Mouse (Mus musculus) thymus, adult 18-20 months (tissue): Measurements from ENCODE around the gene Sh3pxd2a.
A peak's percentile ranks its signal among the peaks of the same experiment; 100 is the strongest.

ENCODE experiments used
- DNase-seq, 2 experiments: peaks; one replicate each; pipeline ENCODE4 v3.0.0; 2022; ENCODE audit warnings: mixed read lengths in 2 of 2

Gene Sh3pxd2a

DNA sequence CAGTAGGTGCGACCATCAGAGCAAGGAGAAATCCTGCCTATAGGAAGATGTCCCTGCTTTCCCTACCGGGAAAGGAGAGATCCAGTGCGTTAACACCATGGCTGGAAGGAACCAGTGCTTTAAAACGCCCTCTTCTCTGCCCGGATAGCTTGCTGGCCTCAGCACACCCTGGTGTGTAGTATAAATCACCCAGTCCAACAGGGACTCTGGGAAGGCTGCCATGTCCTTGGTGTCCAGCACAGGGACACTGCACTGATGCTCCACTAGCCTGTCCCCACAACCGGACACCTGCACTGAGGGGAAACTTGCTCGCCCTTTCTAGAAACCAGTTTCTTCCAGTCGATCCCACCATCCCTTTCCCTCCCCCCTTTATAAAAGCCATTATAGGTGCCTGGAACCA is 28.0 kb downstream of the Sh3pxd2a start:
- DNase-seq = no peak

- DNase-seq = no peak
Measured at GRCm38 (mm10) chr19:47434655-47435054, 29.5 kb downstream of the Sh3pxd2a start.

GRCm38 (mm10) chr19:47432339-47432738 is 31.9 kb downstream of the Sh3pxd2a start:
- peak in 1 of 2 experiments; percentile 48 for DNase-seq

DNA sequence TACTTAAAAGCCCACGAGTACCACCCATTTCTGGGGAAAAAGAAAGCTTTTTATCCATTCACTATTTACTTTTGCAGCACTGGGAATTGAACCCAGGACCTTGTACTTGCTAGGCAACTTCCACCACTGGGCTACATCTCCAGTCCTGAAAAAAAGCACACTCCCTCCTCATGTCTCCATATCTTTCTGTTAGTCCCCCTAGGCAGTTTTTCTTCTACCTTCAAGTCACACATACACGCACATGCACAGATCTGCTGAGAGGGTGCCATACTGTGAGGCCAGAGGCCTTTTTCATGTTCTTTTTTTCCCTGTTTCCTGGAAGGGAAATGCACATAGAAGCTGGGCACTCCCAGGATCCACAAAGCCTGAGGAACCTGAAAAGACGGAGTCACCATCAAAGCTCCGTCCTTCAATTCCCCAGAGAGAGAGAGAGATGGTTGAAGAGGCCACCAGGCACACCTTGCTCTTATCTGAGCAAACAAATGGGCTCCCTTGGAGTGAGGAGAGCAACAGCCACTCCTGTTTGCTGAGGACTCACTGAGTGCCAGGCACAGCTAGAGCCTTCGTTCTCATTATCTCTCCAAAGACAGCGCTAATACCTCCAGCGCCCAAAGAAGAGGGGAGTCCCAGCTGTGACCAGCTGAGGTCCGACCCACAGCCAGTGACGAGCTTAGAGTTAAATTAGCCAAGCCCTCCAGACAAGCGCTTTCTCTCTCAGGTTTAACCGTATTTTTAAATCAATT is 32.8 kb downstream of the Sh3pxd2a start:
- DNase-seq = no peak

GRCm38 (mm10) chr19:47430160-47430559 is 34.0 kb downstream of the Sh3pxd2a start:
- DNase-seq = no peak

DNA sequence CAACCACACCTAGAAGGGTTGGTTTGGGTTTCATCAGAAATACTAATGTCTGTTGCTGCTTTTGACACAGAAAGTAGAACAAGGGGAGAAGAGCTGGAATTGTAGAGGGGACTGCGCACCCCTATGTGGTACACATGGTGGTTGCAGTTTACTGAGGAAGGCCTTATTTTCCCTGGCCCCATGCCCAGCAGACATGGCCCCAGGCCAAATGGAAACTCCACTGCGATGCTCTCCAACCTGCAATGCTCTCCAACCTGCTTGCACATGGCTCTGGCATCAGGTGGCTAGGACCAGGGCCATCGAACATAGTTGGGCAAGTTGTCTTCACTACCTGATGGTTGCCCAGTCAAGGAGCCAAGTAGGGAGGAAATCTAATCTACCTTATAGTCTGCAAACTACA is 35.0 kb downstream of the Sh3pxd2a start:
- no peak for DNase-seq

DNA sequence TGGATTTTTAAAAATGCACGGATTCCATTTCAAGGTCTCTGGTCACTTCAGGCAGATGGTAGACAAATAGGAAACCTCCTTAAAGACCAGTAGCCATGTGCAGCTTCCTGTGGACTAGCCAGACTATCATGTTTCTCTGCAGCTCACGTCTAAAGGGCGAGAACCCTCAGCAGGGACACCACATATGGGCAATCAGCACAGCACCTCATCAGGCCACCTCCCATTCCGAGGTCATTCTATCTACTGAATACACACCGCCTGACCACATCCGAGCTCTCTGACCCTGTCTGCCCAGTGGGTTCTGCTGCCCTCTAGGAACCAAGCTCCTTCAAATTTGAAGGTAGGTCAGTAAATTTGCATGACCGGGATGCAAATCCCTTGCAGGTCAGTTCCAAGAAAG is 35.4 kb downstream of the Sh3pxd2a start:
- DNase-seq = no peak

DNA sequence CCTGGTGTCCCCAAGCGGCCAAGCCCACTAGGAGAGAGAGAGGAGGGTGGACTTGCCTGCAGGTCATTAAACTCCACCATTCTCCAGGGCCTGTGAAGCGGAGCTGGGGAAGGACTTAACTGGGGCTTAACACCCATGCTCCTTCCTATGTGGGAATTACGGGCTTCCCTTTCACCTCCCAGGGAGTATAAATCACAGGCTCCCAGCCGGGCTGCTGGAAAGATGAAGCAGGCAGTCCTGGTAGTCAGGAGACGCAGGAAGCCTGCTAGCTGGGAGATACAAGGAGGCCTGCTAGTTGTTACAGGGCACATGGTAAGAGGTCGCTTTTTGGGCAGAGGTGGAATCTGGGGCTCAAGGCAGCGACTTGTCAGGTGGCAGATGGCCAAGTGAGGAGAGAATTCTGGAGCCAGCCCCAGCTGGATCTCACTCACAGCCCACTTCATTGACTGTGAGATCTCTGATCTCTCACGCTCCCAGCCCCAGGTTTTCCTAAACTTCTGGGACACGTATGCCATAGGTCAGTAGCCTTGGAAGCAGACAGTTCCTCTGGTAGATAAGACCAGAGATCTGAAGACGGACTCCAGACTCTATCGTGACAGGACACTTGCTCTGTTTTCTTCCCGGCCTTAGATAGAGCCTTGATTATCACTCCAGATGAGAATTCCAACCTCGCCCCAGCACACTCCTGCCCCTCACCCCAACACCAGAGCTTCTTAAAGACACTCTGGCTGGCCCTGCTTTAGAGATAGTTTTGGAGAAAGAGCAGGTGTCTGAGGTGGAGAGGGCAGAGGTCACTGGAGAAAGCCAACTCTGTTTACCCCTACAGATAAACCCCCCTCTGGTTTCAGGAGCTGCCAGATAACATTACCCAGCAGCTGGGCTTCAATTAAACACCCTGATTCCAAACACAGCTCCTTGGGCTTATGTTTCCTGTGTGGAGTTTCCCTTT is 36.1 kb downstream of the Sh3pxd2a start:
- no peak for DNase-seq

- no peak for DNase-seq
Measured at GRCm38 (mm10) chr19:47423632-47424031, 40.6 kb downstream of the Sh3pxd2a start.

DNA sequence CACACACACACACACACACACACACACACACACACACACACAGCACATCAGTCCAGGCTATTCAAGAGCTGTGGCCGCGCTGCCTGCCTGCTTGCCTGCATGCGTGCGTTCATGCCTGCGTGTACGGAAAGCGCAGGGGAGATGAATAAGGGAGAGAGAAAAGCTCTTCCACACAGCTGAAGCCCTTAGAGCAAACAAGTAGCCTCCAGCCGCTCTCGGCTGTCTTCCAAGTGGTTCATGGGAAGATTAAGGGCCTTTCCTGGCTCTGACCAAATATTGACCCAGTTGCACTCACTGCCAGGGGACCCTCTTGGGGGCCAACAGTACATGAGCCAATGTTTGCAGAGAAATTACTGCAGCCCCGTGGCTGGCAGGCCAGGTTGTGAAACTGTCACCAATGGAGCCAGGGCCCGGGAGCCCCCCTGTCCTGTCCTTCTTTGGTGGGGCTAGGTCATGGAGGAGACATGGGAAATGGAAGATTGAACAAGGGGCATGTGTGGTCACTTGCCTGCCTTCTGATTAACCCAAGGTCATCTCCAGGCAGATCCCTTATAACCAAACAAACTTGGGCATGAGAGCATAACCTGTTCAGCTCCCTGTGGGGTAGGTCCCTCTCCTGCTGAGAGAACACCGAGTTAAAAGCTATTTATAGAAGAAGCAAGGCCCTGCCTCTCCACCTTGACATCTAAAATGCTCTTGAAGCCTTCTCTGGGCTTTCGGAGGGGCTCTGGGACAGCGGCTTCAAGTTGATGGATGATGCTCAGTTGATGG is 42.9 kb downstream of the Sh3pxd2a start:
- DNase-seq = no peak

- DNase-seq = no peak
Measured at GRCm38 (mm10) chr19:47420539-47420938, 43.7 kb downstream of the Sh3pxd2a start.

GRCm38 (mm10) chr19:47419208-47419607 is 45.0 kb downstream of the Sh3pxd2a start:
- DNase-seq = no peak

- no peak for DNase-seq
Measured at GRCm38 (mm10) chr19:47416161-47416560, 48.0 kb downstream of the Sh3pxd2a start.

GRCm38 (mm10) chr19:47414142-47414905 is 49.9 kb downstream of the Sh3pxd2a start:
- no peak for DNase-seq

DNA sequence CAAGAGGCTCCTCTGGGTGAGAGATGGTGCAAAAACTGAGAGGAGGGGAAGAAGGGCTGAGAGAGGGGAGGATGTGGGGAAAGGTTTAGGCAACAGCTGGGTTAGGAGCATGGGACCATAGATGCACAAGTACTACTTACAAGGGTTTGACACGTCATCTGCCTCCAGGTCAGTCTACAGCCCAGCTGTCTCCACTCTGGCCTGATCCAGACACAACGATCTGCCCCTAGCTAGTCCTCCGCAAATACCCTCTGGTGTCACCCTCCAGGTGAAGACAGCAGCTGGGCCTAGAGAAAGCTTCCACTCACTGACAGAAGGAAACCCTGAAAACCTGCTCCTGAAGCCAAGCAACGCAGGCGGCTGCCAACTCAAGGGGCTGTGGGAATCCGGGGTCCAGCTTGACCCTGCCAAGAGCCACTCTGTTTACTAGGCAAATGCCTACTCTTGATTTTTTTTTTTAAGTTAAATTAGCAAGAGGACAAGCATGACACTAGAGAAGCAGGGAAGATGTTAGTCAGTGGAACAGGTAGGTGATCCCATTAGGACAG is 50.7 kb downstream of the Sh3pxd2a start:
- no peak for DNase-seq

- DNase-seq = peak; percentile 48 to 67
Measured at GRCm38 (mm10) chr19:47412566-47413248, 51.5 kb downstream of the Sh3pxd2a start.

DNA sequence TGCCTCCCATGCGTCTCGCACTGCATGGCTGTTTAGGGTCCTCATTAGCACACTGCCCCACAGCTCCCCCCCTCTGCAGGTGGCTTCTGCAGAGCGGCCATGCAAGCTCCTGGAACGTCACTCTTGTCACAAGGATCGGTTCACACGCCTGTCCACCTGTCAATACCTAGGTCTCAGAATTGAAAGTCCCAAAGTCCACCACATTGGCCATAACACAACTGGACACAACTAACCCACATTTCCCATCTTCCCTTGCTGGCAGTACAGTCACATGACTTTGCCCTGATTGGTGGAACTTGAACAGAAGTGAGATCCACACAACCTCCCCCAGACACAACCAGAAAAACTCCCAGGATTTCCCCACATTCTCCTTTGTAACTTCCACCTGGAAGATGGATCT is 53.9 kb downstream of the Sh3pxd2a start:
- DNase-seq = no peak

GRCm38 (mm10) chr19:47409142-47409541 is 55.1 kb downstream of the Sh3pxd2a start:
- no peak for DNase-seq

GRCm38 (mm10) chr19:47408656-47409055 is 55.5 kb downstream of the Sh3pxd2a start:
- no peak for DNase-seq

GRCm38 (mm10) chr19:47407332-47407731 is 56.9 kb downstream of the Sh3pxd2a start:
- no peak for DNase-seq

DNA sequence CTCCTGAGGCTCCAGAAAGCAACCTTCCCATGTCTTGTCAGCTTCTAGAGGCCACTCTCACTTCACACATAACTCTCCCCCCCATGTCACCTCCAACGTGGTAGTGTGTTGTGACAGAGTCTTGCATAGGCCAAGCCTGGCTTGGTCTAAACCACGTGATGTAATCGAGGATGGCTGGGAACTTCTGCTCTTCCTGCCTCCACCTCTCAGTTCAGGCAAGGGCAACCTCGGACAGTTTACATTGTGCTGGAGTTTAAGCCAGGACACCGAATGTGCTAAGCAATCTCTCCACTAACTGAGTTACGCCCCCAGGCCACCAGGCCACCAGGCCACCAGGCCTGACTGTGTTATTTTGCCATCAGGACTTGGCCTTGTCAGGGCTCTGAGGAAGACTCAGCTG is 57.7 kb downstream of the Sh3pxd2a start:
- DNase-seq = no peak
